Mouse (Mus musculus) G1E-ER4 (cell line): ENCODE measurements around the gene Agfg1. TPM values are rescaled to one million over a fixed set of nuclear protein-coding genes. Genes with fewer than 3 reads are reported as not detected.

Experiments used
- GATA1 ChIP-seq: IDR thresholded peaks from one replicate; pipeline ENCODE4 v1.8.0; 2012; ENCODE audit warnings: low read length, inconsistent platforms
- polyA plus RNA-seq: library from polyadenylated mRNA; stranded (reverse); fragments of >175 nt; gene quantifications from 2 replicates; pipeline ENCODE4 v1.2.3, GENCODE M21; 2012

Gene Agfg1
- 21.9 and 24.4 TPM in 2 replicates for polyA plus RNA-seq

GRCm38 (mm10) chr1:82839296-82839613 lies at the start of gene Agfg1:
Agfg1 (plus strand) TSS chr1:82839483.
- no peak for TF ChIP-seq GATA1

- no peak for TF ChIP-seq GATA1
These were observed 48.2 kb upstream of the Agfg1 start for GRCm38 (mm10) chr1:82791105-82791504.

DNA sequence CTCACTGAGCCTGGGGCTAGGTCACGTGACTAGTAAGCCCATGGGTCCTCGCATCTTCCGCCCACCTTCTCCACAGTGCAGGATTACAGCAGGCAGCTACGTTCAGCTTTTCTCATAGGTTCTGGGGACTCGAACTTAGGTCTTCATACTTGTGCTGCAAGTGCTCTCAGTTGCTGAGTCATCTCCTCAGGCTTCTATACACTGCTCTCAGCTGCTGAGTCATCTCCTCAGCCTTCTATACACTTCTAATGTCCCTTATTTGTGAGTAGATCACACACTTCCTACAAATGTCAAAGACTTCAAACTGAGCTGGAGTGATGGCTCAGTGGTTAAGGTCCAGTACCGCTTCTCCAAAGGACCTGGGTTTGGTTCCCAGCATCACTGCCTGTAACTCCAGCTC lies 47.0 kb upstream of the Agfg1 start:
- no peak for TF ChIP-seq GATA1

GRCm38 (mm10) chr1:82793110-82793509 lies 46.2 kb upstream of the Agfg1 start:
- no peak for TF ChIP-seq GATA1

GRCm38 (mm10) chr1:82793986-82794385 lies 45.3 kb upstream of the Agfg1 start:
- no peak for TF ChIP-seq GATA1

GRCm38 (mm10) chr1:82795211-82795610 lies 44.1 kb upstream of the Agfg1 start:
- TF ChIP-seq GATA1, result no peak

GRCm38 (mm10) chr1:82795702-82796443 lies 43.4 kb upstream of the Agfg1 start:
- no peak for TF ChIP-seq GATA1

DNA sequence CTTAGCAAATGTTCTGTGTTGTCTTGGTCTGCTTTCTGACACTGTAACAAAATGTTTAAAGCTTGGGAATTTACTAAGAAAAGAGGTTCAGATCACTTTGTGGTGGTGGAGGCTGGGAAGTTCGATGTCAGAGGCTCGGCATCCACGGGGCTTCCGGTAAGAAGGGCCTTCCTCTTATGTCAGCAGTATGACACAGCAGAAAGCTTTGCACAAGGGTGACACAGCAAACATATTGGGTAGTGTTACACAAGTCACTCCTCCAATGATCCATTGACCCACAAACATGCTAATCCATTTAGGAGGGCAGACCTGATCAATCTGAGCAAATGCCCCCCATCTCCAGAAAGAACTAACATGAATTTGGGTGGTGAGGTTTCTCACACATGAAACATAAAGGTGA lies 42.2 kb upstream of the Agfg1 start:
- TF ChIP-seq GATA1, result no peak

DNA sequence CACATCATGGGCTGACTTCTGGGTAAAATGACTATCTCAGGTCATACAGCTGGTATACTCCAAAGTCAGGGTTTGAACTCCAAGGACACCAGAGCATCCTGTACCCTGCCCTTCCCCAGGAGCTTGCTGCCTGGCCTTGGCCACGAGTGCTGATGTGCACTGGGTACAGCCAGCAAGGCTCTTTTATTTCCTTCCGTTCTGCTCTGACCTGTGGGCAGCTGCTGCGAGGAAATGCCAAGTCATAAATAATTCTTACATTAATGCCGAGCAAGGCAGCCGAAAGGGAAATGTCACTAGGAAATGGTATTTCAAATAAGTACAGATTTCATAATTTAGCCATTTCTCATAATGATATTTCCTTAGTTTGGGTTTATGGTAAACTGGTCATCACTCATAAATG lies 41.0 kb upstream of the Agfg1 start:
- TF ChIP-seq GATA1, result no peak

DNA sequence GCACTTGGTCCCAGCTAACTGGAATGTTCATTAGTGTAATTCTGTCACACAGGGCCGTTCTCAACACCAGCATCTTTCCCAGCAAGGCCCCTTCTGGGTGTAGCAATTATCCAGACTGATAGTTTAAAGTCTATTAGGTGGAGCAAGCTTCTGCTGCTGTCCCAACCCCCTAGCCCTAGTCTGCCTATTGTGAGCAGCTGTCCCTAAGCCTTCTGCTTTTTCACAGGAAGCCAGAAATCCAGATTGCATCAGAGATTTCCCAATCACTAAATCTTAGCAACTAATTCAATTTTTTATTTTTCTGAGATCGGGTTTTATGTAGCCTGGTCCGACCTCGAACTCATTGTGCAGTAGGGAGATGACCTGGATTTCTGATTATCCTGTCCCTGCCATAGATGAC lies 40.4 kb upstream of the Agfg1 start:
- no peak for TF ChIP-seq GATA1

DNA sequence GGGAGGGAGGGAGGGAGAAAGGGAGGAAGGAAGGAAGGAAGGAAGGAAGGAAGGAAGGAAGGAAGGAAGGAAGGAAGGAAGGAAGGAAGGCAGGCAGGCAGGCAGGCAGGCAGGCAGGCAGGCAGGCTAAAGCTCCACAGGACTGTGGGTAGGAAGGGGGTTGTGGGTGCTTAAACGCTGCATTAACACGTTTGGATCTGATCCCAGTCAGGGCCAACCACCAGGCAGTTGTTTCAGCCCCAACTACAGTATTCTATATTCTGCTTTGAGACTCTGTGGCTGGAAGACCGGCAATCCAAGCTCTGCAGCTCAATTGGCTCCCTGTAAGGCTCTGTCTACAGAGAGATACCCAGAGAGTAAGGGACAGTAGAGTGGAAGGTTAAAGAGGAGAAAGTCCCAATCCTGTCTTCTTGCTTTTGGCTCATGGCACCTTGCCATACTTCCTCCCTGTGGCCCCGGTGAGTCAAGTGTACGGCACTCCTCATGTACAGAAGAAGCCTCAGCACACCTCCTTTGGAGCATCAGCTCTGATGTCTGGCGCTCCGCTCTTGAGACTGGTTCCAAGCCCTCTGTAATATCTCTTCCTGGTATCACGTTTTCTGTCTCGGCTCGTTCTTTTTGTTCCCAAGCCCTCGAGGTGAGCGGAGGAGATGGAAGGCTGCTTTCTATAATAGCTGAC lies 38.0 kb upstream of the Agfg1 start:
- TF ChIP-seq GATA1, result no peak

DNA sequence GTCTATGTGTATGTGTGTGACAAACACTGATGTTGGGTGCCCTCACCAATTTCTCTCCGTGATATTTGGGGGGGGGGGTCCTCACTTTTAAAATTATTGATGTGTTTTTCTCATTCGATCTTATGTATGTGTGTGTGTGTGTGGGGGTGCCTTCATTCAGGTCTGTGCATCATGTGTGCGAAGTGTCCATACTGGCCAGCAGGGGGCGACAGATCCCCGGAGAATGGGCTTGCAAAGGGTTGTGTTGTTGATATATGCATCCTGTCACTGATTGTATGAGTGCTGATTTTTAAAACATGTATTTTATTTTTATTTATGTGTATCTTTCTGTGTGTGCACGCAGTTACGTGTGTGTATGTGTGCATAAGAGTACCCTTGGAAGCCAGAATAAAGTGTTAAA lies 35.7 kb upstream of the Agfg1 start:
- no peak for TF ChIP-seq GATA1

DNA sequence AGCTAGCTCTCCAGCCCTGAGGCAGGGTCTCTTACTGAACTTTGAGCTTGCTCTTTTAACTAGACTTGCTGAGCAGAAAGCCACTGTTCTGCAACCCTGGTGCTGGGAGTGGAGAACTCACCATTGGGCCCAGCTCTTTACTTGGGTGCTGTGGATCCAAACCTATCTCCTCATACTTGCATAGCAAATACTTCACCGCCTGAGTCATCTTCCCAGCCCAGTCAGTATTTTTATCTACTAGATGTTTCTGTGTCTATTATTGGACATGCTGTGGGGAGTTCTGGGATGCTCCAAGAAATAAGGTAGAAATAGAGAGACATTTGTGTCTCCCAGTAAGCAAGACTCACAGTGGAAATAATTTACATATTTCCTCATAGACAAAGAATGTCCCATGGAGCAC lies 35.2 kb upstream of the Agfg1 start:
- TF ChIP-seq GATA1, result no peak

DNA sequence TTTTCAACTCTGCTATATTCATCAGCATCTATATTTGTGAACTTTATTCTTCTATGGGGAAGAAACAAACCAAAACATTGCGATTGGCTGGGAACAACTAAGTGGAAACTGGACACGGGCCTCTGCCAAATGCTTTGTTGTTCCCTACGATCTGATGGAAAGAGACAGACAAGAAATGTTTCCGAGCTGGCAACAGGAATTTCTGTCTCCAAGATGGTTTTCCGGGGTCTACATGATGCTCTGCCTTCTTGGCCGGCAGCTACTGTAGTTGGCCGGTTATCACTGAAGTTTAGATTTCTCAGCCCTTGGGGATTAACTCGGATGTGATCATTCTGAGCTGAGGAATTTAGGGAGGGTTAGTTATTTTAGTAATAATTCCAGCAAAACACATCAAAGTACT lies 32.9 kb upstream of the Agfg1 start:
- TF ChIP-seq GATA1, result no peak

GRCm38 (mm10) chr1:82807206-82807605 lies 32.1 kb upstream of the Agfg1 start:
- TF ChIP-seq GATA1, result no peak

GRCm38 (mm10) chr1:82808564-82808963 lies 30.7 kb upstream of the Agfg1 start:
- no peak for TF ChIP-seq GATA1

DNA sequence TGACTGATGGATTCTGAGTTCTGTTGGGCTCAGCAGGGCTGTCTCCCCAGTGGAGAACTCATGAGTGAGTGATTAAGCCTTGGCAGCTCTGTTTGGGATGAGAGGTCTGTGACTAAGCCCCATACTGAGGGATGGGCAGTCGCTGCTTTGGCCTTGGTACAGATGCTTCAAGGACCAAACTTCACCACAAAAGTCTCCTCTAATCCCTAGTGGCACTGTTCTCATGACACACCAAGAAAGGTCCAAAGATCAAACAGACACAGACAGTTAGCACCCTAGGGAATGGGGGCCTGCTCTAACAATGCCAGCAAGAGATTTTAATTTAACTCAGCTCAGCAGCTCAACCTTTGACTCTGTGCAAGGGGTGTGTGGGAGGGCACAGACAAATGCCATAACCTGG lies 27.5 kb upstream of the Agfg1 start:
- no peak for TF ChIP-seq GATA1
